Comparison of ENCODE assay signal across 1 mouse cellular context in genomic region chr4:146644367-146644766, GRCm38 (mm10). TPM values are rescaled to one million over a fixed set of nuclear protein-coding genes. Genes with fewer than 3 reads are reported as not detected.
"Had no signal": no experiment of that assay in that cellular context is flagged by ENCODE, and none has a peak within 500 bp of the region (broad histone marks: within the 10 kb centered on the region; RNA-seq: fewer than 3 reads in every experiment).

No protein-coding gene starts in this region.

RNA-seq across cellular contexts. Expression of gene Zfp993, which starts 33.6 kb away (rescaled TPM):
- polyA plus RNA-seq: liver, adult 2 months had no signal
